Mouse (Mus musculus): ENCODE measurements around the gene Tmem192.
"Not testable (repeated sequence)": the region's sequence is repeated elsewhere in the genome, so short reads cannot be mapped to it uniquely, and the experiment has no call there.

Tmem192 gene

DNA sequence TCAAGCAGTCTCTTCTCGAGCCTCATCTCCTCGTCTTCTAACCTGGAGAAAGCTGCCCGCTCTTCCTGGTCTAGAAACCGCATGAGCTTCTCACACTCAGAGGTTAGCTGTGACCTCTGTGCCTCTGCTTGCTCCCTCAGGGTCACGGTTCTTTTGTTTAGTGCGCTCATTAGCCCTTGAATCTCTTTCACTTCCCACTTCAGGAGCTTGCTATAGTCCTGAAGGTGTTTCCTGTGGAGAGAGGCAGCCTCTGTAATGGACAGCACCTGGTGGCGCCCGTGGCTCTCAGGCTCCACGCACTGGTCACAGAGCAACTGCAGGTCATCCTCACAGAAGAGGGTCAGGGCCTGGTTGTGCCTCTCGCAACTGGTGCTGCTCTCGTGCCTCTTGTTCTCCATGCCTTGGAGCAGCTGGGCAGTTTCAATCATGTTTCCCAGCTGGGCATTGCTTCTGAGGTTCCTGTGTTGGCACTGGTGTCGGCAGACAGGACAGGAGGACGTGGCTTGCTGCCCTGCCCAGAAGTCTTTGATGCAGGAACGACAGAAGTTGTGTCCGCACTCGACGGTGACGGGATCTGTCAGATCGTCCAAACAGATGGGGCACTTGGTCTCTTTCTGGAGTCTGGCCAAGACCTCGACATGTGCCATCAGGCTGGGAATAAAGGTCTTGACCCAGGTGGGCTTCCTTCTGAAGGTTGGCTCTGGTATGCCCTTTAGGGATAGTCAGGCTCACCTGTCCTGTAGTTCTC, 36.3 kb downstream of the Tmem192 start:
- no peak for DNase-seq

- DNase-seq: no peak
Measured at GRCm38 (mm10) chr8:64987731-64988130, 40.7 kb downstream of the Tmem192 start, which contains the start of gene Trim75. Trim75 (minus strand) TSS chr8:64987831.

DNA sequence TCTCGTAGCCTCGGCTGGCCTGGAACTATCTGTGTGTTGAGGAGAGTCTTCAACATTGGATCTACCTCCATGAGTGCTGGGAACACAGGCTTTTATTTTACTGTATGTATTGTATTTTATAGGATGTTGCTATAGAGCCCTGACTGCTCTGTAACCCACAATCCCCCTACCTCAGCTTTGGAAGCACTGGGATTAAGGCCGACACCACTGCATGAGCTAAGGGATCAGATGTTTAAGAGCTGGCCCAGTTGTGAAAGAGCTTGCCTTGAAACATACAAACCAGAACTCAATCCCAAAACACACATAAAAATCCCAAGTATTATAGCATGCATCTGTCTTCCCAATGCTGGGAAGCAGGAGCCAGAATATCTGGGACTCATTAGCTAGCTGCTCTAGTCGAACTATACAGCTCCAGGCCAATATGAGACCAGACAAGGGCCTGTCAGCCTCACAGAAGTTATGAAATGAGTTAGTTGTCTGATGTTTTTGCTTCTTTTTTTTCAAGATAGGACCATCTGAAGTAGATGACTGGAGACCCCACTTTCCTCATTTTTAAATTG, 51.9 kb downstream of the Tmem192 start:
- DNase-seq: no peak

GRCm38 (mm10) chr8:65007616-65008015, 60.6 kb downstream of the Tmem192 start:
- not testable (repeated sequence) for DNase-seq

DNA sequence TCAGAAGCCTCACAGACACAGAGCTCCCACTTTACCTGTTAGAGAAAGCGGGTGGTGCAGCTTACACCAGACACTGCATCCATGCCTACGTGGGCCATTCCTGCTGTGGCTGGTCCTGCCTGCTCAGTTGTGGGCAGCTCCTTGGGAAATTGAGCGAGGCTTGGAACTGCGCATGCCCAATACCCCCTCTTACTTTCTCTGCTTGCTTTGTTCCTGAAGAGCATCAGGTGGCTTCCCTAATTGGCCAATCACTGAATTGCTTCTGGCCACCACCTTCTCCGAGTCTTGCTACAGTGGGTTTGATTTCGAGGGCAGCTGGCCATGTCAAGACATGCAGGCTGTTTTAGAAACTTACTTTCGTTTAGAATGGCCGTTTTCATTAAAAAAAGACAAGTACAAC, 71.4 kb downstream of the Tmem192 start, which contains the start of the genes Trim61 and Trim60:
Gene Trim61, minus strand, starts transcription at position 101 of the 400 bp plus-strand sequence.
Gene Trim60, minus strand, starts transcription at position 162 of the 400 bp plus-strand sequence.
- DNase-seq: no peak
